Mouse (Mus musculus): ENCODE measurements around the gene Ccpg1. TPM values are rescaled to one million over a fixed set of nuclear protein-coding genes. Genes with fewer than 3 reads are reported as not detected.

Gene Ccpg1
- total RNA-seq, 2 experiments from 2014 or later: 149 to 152 TPM

DNA sequence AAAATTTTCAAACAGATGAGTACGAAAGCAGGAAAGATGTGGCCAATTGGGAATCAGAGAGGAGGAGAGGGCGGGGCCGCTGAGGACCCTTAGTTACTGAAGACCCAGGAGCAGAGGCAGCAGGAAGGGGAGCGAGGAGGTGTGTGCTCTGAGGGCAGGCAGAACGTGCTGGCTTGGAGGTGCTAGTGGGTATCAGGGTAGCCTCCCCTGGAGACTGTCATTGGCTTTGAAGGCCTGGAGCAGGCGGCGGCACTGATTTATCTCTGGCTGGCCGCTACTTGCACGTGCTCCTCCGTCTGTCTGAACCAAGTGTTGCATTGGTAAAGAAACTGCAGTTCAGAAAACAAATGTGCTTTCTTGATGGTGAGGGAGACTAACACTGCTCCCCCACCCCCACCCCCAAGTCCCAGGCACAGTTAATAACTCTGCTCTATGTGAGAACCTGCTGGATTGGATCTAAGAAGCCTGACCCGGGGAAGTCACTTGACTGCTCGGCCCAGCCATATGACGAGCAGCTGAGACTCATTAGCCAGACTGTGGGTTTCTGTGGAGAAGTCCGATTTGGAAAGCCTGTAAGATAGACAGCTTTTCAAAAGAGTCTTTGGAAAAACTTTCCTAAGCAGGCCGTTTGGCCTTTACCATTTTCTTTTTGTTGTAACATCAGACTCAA, 78.5 kb downstream of the Ccpg1 start:
- DNase-seq (ENCODE audit: low spot score in 2 of 2): no peak
- TF ChIP-seq CTCF (conservative IDR thresholded peaks at IDR 0.05): no peak
- H3K27ac ChIP-seq: no peak overlapping the region
- H3K4me3 ChIP-seq: no peak overlapping the region

Small RNA genes within 50 kb of the gene (microRNA-seq; reads per million reads assigned to microRNA genes)
- 0 reads per million in 2 experiments for gene Gm27353

Other genes starting within 250 kb of the Ccpg1 start
- 1 to 10 TPM; 3.2 to 3.3 TPM for gene Prtg, start 178.6 kb upstream of the Ccpg1 start, total RNA-seq (2021)
- 10 to 100 TPM; 30.9 to 32.9 TPM for gene Pygo1, start 59.8 kb upstream of the Ccpg1 start, total RNA-seq (2021)
- 1 to 10 TPM; 2.5 to 3.8 TPM for gene Dyx1c1, start 26.6 kb upstream of the Ccpg1 start, total RNA-seq (2021)
- gene Gm44503, start 26.6 kb upstream of the Ccpg1 start, total RNA-seq (2021): not detected
- gene Ccpg1os, start within 50 bp of the Ccpg1 start, total RNA-seq (2021): 10 to 100 TPM in 1 of 2 experiments, 1 to 10 TPM in 1; 9.3 to 11.0 TPM
- 10 to 100 TPM; 16.8 to 17.7 TPM for gene Pigb, start 54.9 kb downstream of the Ccpg1 start, total RNA-seq (2021)
- gene Rab27a, start 59.4 kb downstream of the Ccpg1 start, total RNA-seq (2021): 10 to 100 TPM; 14.5 to 17.3 TPM
- 1 to 10 TPM; 3.8 to 5.4 TPM for gene Khdc3, start 116.4 kb downstream of the Ccpg1 start, total RNA-seq (2021)
- gene Gm20509, start 117.0 kb downstream of the Ccpg1 start, total RNA-seq (2021): under 1 TPM in 1 of 2 experiments, not detected in 1; 0.91 TPM
- 10 to 100 TPM; 63.2 to 66.6 TPM for gene Rsl24d1, start 128.0 kb downstream of the Ccpg1 start, total RNA-seq (2021)